Mouse (Mus musculus) bone marrow, adult 2 months (tissue): ENCODE measurements around the gene Hapln2. TPM values are rescaled to one million over a fixed set of nuclear protein-coding genes. Genes with fewer than 3 reads are reported as not detected.

Experiments used
- H3K27ac ChIP-seq: fragments of 200-500 bp; 2 replicates; pipeline ENCODE4 v1.5.1; 2012; ENCODE audit warnings: low read depth, mild to moderate bottlenecking, control low read depth, inconsistent platforms, low read length; ENCODE audit not compliant: control insufficient read depth, poor library complexity, insufficient read depth
- H3K4me1 ChIP-seq: fragments of 200-500 bp; 2 replicates; pipeline ENCODE4 v1.6.1; 2011; ENCODE audit warnings: low read length; ENCODE audit not compliant: control insufficient read depth, insufficient read depth
- H3K4me3 ChIP-seq: fragments of 200-500 bp; replicated peaks from 2 replicates; pipeline ENCODE3; 2011; ENCODE audit warnings: mild to moderate bottlenecking, low read depth, low read length, control low read depth; ENCODE audit not compliant: control insufficient read depth
- CTCF ChIP-seq: fragments of 200-500 bp; IDR thresholded peaks from 2 replicates; pipeline ENCODE4 v1.5.1; 2011; ENCODE audit warnings: low read length, control low read depth; ENCODE audit not compliant: control insufficient read depth, insufficient read depth
- POLR2A ChIP-seq: fragments of 200-500 bp; IDR thresholded peaks from 2 replicates; pipeline ENCODE4 v1.6.1; 2011; ENCODE audit warnings: low read depth, mild to moderate bottlenecking, control low read depth, low read length, borderline replicate concordance; ENCODE audit not compliant: control insufficient read depth
- WGBS: fragments of 180-500 bp; shearing (Covaris S2); methylation state at CpG from one replicate; pipeline ENCODE4 v1.1.7; 2018; 5-methylcytosine and 5-hydroxymethylcytosine counted together
- polyA plus RNA-seq: library from polyadenylated mRNA; stranded (reverse); fragments of >200 nt; gene quantifications from 2 replicates; pipeline ENCODE4 v1.2.4, GENCODE M21; 2011; ENCODE audit warnings: low replicate concordance; ENCODE audit not compliant: missing spikeins, insufficient read depth, insufficient read length

Gene Hapln2
- not detected in 2 replicates for polyA plus RNA-seq

DNA sequence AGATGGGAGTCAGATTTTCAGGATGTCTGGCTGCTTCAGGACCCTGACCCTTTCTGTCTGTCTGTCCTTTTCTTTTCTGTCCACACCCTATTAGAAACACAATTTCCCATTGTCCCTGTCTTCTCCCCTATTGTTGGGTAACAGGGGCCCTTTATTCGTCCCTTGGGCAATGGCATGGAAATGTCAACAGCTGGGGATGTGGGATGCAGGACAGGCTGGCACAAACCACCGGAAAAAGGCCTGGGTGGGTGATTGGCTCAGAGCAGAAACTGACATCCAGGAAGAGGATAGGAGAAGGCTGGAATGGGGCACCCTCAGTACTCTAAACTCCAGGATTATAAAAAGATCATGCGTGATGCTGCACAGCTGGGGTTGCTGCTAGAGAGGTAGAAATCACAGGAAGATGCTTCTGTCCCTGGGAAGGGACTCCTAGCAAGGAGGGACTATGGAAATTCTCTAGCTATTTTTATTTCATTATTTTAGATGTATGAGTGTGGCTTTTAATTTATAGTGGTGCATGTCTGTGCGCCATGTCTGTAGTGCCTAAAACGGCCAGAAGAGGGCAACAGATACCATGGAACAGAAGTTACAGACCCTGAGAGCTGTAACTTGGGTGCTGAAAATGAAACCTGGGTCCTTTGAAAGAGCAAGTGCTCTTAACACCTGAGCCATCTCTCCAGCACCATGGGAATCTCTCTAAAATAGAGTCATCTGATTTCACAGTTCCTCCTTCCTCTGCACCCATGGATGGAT lies at the start of gene Hapln2:
TSS of gene Hapln2 (minus strand) at position 150 of the 753 bp plus-strand sequence.
- TF ChIP-seq CTCF (0 out of 2 replicates have a peak, but pooled peaks have one; percentile 13), POLR2A (no peak)
- 55% methylated on average over 5 of the region's 5 CpGs for WGBS
- Histone ChIP-seq H3K4me1 (no peaks in the 10 kb centered on the region), H3K27ac (no peak within 1 kb of the TSS), H3K4me3 (no peak within 1 kb of the TSS)

DNA sequence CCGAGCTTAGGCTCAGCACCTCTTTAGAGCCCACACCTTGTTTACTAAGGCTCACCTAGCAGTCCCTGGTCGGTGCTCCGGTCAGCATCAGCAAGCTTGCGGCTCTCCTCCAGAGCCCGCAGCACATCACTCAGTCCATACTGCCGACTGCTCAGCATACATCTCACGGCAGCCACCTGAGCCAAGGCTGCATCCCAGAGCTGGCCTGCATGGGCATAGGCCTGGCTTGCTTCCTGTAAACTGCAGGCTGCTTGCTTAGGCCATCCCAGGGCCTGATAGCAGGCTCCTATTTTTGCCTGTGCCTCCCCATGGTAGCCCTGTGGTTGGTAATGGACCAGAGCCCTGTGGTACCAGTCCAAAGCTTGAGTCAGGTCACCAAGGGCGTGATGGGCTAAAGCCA lies 47.4 kb upstream of the Hapln2 start:
- H3K27ac ChIP-seq: no peak overlapping the region
- no peak overlapping the region for H3K4me3 ChIP-seq
- no peaks in the 10 kb centered on the region; the same call in 1 of the 2 replicates for H3K4me1 ChIP-seq
- WGBS: 86% methylated on average over 8 of the region's 8 CpGs
- no peak for TF ChIP-seq POLR2A
- TF ChIP-seq CTCF: no peak

DNA sequence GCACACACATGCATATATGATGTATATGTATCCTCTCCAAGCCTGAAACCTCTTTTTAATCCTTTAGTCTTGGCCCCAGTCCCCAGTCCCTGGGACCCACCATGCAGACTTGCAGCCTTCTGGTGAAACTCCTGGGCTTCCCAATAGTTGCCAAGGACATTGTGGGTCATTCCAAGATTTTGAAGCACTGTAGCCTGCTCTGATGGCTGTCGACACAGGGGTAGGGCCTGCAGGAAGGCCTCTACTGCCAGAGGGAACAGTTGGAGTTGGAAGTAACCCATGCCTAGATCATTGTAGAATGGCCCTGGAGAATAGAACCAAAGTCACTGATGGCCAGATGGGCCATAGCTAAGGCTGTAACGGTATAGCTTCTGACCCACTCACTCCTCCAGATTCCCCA lies 47.0 kb upstream of the Hapln2 start:
- TF ChIP-seq CTCF: no peak
- TF ChIP-seq POLR2A: no peak
- WGBS: 69% methylated on average over 2 of the region's 2 CpGs
- H3K27ac ChIP-seq: no peak overlapping the region
- no peaks in the 10 kb centered on the region; the same call in 1 of the 2 replicates for H3K4me1 ChIP-seq
- no peak overlapping the region for H3K4me3 ChIP-seq

DNA sequence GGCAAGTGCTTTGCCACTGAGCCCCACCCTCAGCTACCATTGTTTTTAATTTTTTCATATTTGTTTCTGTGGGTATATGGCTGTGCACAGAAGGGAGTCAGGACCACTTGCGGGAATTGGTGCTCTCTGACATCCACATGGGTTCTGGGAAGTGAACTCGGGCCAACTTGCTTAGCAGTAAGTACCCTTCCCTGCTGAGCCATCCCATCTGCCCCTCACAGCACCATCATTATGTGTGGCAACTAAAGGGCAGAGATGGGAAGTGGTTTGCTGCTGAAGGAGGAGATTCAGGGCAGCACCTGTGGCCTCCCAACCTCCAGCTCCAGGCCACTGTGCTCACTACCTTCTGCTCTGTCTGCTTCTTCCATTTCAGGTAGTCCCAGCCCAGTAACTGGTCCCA lies 46.2 kb upstream of the Hapln2 start:
- H3K27ac ChIP-seq: no peak overlapping the region
- no peaks in the 10 kb centered on the region; the same call in 1 of the 2 replicates for H3K4me1 ChIP-seq
- H3K4me3 ChIP-seq: no peak overlapping the region
- 56% methylated on average over 2 of the region's 2 CpGs for WGBS
- TF ChIP-seq POLR2A (no peak), CTCF (no peak)

DNA sequence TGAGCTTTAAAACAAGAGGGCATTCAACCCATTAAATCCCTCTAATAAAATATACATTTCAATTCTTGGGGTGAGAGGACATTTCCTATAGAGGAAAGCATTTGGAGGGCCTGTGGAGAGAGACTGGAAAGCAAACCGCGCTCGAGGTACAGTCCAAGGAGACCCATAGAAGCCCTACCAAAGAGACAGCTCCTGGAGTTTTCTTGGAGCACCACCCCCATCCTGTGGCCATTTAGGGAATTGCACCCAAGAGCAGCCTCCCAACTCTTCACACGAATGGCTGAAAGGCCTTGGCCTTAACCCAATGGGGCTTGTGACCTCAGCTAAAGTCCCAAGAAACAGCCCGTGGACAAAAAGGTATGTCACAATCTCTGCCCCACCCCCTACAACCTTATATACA lies 44.4 kb upstream of the Hapln2 start:
- H3K4me1 ChIP-seq: no peaks in the 10 kb centered on the region
- no peak overlapping the region for H3K4me3 ChIP-seq
- 1% methylated on average over 5 of the region's 5 CpGs for WGBS
- no peak overlapping the region for H3K27ac ChIP-seq
- TF ChIP-seq CTCF: peak; percentile 86
- TF ChIP-seq POLR2A: no peak

DNA sequence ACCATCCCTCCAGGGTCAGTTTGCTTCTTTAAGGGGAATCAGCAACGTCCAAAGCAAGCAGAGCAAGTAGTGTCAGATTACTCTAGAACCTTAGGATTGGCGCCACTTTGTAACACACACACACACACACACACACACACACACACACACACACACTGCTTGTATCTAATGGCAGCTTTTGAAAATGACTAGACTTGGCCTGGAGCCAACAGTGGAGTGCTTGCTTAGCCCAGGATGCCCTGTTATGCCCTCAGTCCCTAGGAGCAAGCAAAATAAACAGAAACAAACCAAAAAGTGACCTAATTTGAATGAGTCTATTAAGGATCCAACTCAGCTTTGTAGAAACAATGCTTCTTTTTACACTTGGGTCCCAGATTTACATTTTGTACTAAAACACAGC lies 41.0 kb upstream of the Hapln2 start:
- TF ChIP-seq POLR2A (no peak), CTCF (no peak)
- 54% methylated on average over 2 of the region's 2 CpGs for WGBS
- no peak overlapping the region for H3K4me3 ChIP-seq
- H3K4me1 ChIP-seq: no peaks in the 10 kb centered on the region
- no peak overlapping the region for H3K27ac ChIP-seq

DNA sequence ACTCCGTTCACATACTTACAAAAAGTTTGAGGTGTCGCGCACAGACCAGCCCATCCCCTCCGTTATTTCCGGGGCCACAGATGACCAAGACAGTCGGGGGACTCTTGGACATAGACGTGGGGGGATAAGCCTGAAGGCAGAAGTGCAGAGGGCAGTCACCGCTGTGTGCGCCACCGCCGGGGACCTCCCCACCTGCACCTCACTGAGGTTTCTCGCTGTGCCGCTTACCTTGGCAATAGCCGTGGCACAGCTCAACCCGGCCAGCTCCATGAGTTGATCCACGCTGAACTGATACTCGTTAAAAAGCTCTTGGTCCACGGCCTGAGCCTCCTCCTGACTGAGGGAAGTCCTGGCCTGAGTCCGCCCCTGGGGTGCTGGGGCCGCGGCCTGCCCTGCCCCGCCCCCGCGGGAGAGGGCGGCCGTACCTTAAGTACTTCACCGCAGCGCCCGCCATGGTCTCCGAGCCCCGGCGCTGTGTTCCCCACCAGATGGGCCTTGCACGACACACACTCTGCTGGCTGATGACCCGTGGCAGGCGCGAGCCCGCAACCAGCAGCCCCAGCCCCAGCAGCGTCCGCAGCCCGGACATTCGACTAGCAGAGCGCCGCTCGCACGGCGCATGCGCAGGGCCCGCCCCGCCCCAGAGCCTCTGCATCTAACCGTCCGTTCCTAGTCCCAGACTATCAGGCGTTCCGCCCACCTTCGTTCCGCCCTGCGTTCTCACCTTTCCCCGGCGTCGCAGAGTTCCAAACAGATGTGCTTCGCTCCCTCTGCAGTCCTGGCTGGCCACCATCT lies 30.7 kb upstream of the Hapln2 start, which contains the start of gene Naxe:
TSS of gene Naxe (minus strand) at position 594 of the 795 bp plus-strand sequence.
- peak within 1 kb of the TSS; percentile 99 for H3K4me3 ChIP-seq
- H3K4me1 ChIP-seq: peaks cover 3% of the 10 kb centered on the region
- TF ChIP-seq POLR2A: peak; percentile 78; the same call in 1 of the 2 replicates
- TF ChIP-seq CTCF: no peak
- WGBS: under 1% methylated on average over 60 of the region's 60 CpGs
- peak within 1 kb of the TSS; percentile 58 for H3K27ac ChIP-seq

DNA sequence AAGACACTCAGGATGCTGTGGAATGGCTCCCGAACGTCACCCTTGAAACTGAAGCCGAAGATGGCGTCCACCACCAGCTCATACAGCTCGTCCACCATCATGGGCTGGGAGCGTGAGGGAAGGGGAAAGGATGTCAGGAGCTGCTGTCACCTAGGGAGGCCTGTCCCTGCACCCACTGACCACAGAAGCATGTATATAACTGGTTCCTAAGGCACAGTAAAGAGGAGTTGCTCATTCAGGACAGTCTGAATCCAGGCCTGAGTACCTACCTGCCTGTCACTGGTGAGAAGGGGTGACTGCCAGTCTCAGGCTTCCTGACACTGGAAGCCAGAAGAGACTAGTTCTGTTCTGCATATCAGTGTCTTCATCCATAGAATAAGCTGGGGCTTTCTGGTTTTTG lies 29.6 kb upstream of the Hapln2 start:
- 86% methylated on average over 6 of the region's 6 CpGs for WGBS
- H3K27ac ChIP-seq: no peak overlapping the region
- H3K4me1 ChIP-seq: peaks cover 3% of the 10 kb centered on the region
- TF ChIP-seq CTCF (no peak), POLR2A (no peak)
- H3K4me3 ChIP-seq: no peak overlapping the region
